Mouse (Mus musculus): Measurements from ENCODE around the gene Zfp950. TPM values are rescaled to one million over a fixed set of nuclear protein-coding genes. Genes with fewer than 3 reads are reported as not detected.

Zfp950 gene
- polyA plus RNA-seq, 1 experiment from 2014 or later = 28.2 TPM

GRCm38 (mm10) chr19:61080251-61080749 lies 60.3 kb downstream of the Zfp950 start:
- H3K4me3 ChIP-seq (ENCODE audit: low read depth, low read length) = no peak overlapping the region
- WGBS = 91% methylated on average over 5 of the region's 5 CpGs

GRCm38 (mm10) chr19:61078622-61079021 lies 62.0 kb downstream of the Zfp950 start:
- no peak for DNase-seq (ENCODE audit: low spot score)
- no peaks in the 10 kb centered on the region for H3K36me3 ChIP-seq (ENCODE audit: control insufficient read depth, insufficient read depth, low read length)
- H3K27me3 ChIP-seq (ENCODE audit: control insufficient read depth, insufficient read depth, low read length) = no peaks in the 10 kb centered on the region
- no peaks in the 10 kb centered on the region for H3K9me3 ChIP-seq (ENCODE audit: control insufficient read depth, low read length)
- no peak overlapping the region for H3K9ac ChIP-seq (ENCODE audit: low read length)
- no peak overlapping the region for H3K4me3 ChIP-seq (ENCODE audit: low read depth, low read length)
- no peak for ATAC-seq (ENCODE audit: insufficient number of reproducible peaks, low FRiP score, low TSS enrichment, low read depth)
- 93% methylated on average over 3 of the region's 3 CpGs for WGBS
- H3K4me1 ChIP-seq (ENCODE audit: control insufficient read depth, insufficient read depth, low read length) = no peaks in the 10 kb centered on the region
- no peak overlapping the region for H3K4me2 ChIP-seq (ENCODE audit: low read depth, severe bottlenecking)
- no peak overlapping the region for H3K27ac ChIP-seq (replicated peaks; ENCODE audit: low read depth, low read length)

More at GRCm38 (mm10) chr19:61080251-61080749, 60.3 kb downstream of the Zfp950 start:
- no peaks in the 10 kb centered on the region for H3K4me1 ChIP-seq (ENCODE audit: control insufficient read depth, insufficient read depth, low read length)
- DNase-seq (ENCODE audit: low spot score) (no peak), ATAC-seq (ENCODE audit: insufficient number of reproducible peaks, low FRiP score, low TSS enrichment, low read depth) (no peak)
- no peak overlapping the region for H3K4me2 ChIP-seq (ENCODE audit: low read depth, severe bottlenecking)
- no peak overlapping the region for H3K27ac ChIP-seq (replicated peaks; ENCODE audit: low read depth, low read length)
- no peaks in the 10 kb centered on the region for H3K36me3 ChIP-seq (ENCODE audit: control insufficient read depth, insufficient read depth, low read length)
- no peaks in the 10 kb centered on the region for H3K27me3 ChIP-seq (ENCODE audit: control insufficient read depth, insufficient read depth, low read length)
- H3K9me3 ChIP-seq (ENCODE audit: control insufficient read depth, low read length) = no peaks in the 10 kb centered on the region
- H3K9ac ChIP-seq (ENCODE audit: low read length) = no peak overlapping the region

- DNase-seq (ENCODE audit: low spot score) (no peak), ATAC-seq (ENCODE audit: insufficient number of reproducible peaks, low FRiP score, low TSS enrichment, low read depth) (no peak)
- H3K27me3 ChIP-seq (ENCODE audit: control insufficient read depth, insufficient read depth, low read length) = no peaks in the 10 kb centered on the region
- H3K4me3 ChIP-seq (ENCODE audit: low read depth, low read length) = no peak overlapping the region
- no peaks in the 10 kb centered on the region for H3K36me3 ChIP-seq (ENCODE audit: control insufficient read depth, insufficient read depth, low read length)
- H3K9ac ChIP-seq (ENCODE audit: low read length) = no peak overlapping the region
- no peaks in the 10 kb centered on the region for H3K9me3 ChIP-seq (ENCODE audit: control insufficient read depth, low read length)
- H3K4me2 ChIP-seq (ENCODE audit: low read depth, severe bottlenecking) = no peak overlapping the region
- H3K4me1 ChIP-seq (ENCODE audit: control insufficient read depth, insufficient read depth, low read length) = 0 out of 2 replicates have a peak, but pooled peaks cover 4% of the 10 kb centered on the region
- WGBS = 92% methylated on average over 1 of the region's 1 CpGs
- H3K27ac ChIP-seq (replicated peaks; ENCODE audit: low read depth, low read length) = no peak overlapping the region
Measured at GRCm38 (mm10) chr19:61065011-61065410, 75.6 kb downstream of the Zfp950 start.

- H3K4me3 ChIP-seq (ENCODE audit: low read depth, low read length) = no peak overlapping the region
- no peaks in the 10 kb centered on the region for H3K36me3 ChIP-seq (ENCODE audit: control insufficient read depth, insufficient read depth, low read length)
- H3K27me3 ChIP-seq (ENCODE audit: control insufficient read depth, insufficient read depth, low read length) = no peaks in the 10 kb centered on the region
- DNase-seq (ENCODE audit: low spot score) (no peak), ATAC-seq (ENCODE audit: insufficient number of reproducible peaks, low FRiP score, low TSS enrichment, low read depth) (no peak)
- H3K27ac ChIP-seq (replicated peaks; ENCODE audit: low read depth, low read length) = no peak overlapping the region
- no peaks in the 10 kb centered on the region for H3K9me3 ChIP-seq (ENCODE audit: control insufficient read depth, low read length)
- H3K9ac ChIP-seq (ENCODE audit: low read length) = no peak overlapping the region
- H3K4me1 ChIP-seq (ENCODE audit: control insufficient read depth, insufficient read depth, low read length) = 0 out of 2 replicates have a peak, but pooled peaks cover 4% of the 10 kb centered on the region
- 89% methylated on average over 3 of the region's 3 CpGs for WGBS
- H3K4me2 ChIP-seq (ENCODE audit: low read depth, severe bottlenecking) = no peak overlapping the region
Measured at GRCm38 (mm10) chr19:61064386-61064785, 76.3 kb downstream of the Zfp950 start.

- Histone ChIP-seq H3K4me2 (ENCODE audit: low read depth, severe bottlenecking) (no peak overlapping the region), H3K9ac (ENCODE audit: low read length) (no peak overlapping the region), H3K4me3 (ENCODE audit: low read depth, low read length) (no peak overlapping the region), H3K9me3 (ENCODE audit: control insufficient read depth, low read length) (no peaks in the 10 kb centered on the region), H3K27ac (replicated peaks; ENCODE audit: low read depth, low read length) (no peak overlapping the region), H3K27me3 (ENCODE audit: control insufficient read depth, insufficient read depth, low read length) (no peaks in the 10 kb centered on the region), H3K4me1 (ENCODE audit: control insufficient read depth, insufficient read depth, low read length) (0 out of 2 replicates have a peak, but pooled peaks cover 8% of the 10 kb centered on the region), H3K36me3 (ENCODE audit: control insufficient read depth, insufficient read depth, low read length) (no peaks in the 10 kb centered on the region)
- 16% methylated on average over 3 of the region's 3 CpGs for whole genome bisulfite sequencing
- DNase-seq (ENCODE audit: low spot score) (no peak), ATAC-seq (ENCODE audit: insufficient number of reproducible peaks, low FRiP score, low TSS enrichment, low read depth) (no peak)
Measured at GRCm38 (mm10) chr19:61057581-61057980, 83.1 kb downstream of the Zfp950 start.

GRCm38 (mm10) chr19:61056783-61057410 lies 83.7 kb downstream of the Zfp950 start:
- ATAC-seq (ENCODE audit: insufficient number of reproducible peaks, low FRiP score, low TSS enrichment, low read depth) = no peak
- WGBS = 66% methylated on average over 5 of the region's 5 CpGs

GRCm38 (mm10) chr19:61052786-61053185 lies 87.9 kb downstream of the Zfp950 start:
- DNase-seq (ENCODE audit: low spot score) (no peak), ATAC-seq (ENCODE audit: insufficient number of reproducible peaks, low FRiP score, low TSS enrichment, low read depth) (no peak)
- no peak overlapping the region for H3K27ac ChIP-seq (replicated peaks; ENCODE audit: low read depth, low read length)
- no peaks in the 10 kb centered on the region for H3K27me3 ChIP-seq (ENCODE audit: control insufficient read depth, insufficient read depth, low read length)
- no peak overlapping the region for H3K4me3 ChIP-seq (ENCODE audit: low read depth, low read length)
- H3K4me2 ChIP-seq (ENCODE audit: low read depth, severe bottlenecking) = no peak overlapping the region
- H3K9ac ChIP-seq (ENCODE audit: low read length) = no peak overlapping the region
- H3K36me3 ChIP-seq (ENCODE audit: control insufficient read depth, insufficient read depth, low read length) = no peaks in the 10 kb centered on the region
- 0 out of 2 replicates have a peak, but pooled peaks cover 3% of the 10 kb centered on the region for H3K4me1 ChIP-seq (ENCODE audit: control insufficient read depth, insufficient read depth, low read length)
- H3K9me3 ChIP-seq (ENCODE audit: control insufficient read depth, low read length) = no peaks in the 10 kb centered on the region

More at GRCm38 (mm10) chr19:61056783-61057410, 83.7 kb downstream of the Zfp950 start:
- Histone ChIP-seq H3K27ac (replicated peaks; ENCODE audit: low read depth, low read length) (no peak overlapping the region), H3K9me3 (ENCODE audit: control insufficient read depth, low read length) (no peaks in the 10 kb centered on the region), H3K4me1 (ENCODE audit: control insufficient read depth, insufficient read depth, low read length) (0 out of 2 replicates have a peak, but pooled peaks cover 8% of the 10 kb centered on the region), H3K27me3 (ENCODE audit: control insufficient read depth, insufficient read depth, low read length) (no peaks in the 10 kb centered on the region), H3K4me2 (ENCODE audit: low read depth, severe bottlenecking) (no peak overlapping the region), H3K36me3 (ENCODE audit: control insufficient read depth, insufficient read depth, low read length) (no peaks in the 10 kb centered on the region), H3K4me3 (ENCODE audit: low read depth, low read length) (no peak overlapping the region), H3K9ac (ENCODE audit: low read length) (no peak overlapping the region)
- DNase-seq (ENCODE audit: low spot score) = no peak

- Histone ChIP-seq H3K9me3 (ENCODE audit: control insufficient read depth, low read length) (no peaks in the 10 kb centered on the region), H3K4me3 (ENCODE audit: low read depth, low read length) (no peak overlapping the region), H3K4me1 (ENCODE audit: control insufficient read depth, insufficient read depth, low read length) (no peaks in the 10 kb centered on the region), H3K4me2 (ENCODE audit: low read depth, severe bottlenecking) (no peak overlapping the region), H3K9ac (ENCODE audit: low read length) (no peak overlapping the region), H3K27ac (replicated peaks; ENCODE audit: low read depth, low read length) (no peak overlapping the region), H3K27me3 (ENCODE audit: control insufficient read depth, insufficient read depth, low read length) (no peaks in the 10 kb centered on the region), H3K36me3 (ENCODE audit: control insufficient read depth, insufficient read depth, low read length) (no peaks in the 10 kb centered on the region)
- DNase-seq (ENCODE audit: low spot score) = no peak
- no peak for ATAC-seq (ENCODE audit: insufficient number of reproducible peaks, low FRiP score, low TSS enrichment, low read depth)
Measured at GRCm38 (mm10) chr19:61052008-61052407, 88.6 kb downstream of the Zfp950 start.

- Histone ChIP-seq H3K27me3 (ENCODE audit: control insufficient read depth, insufficient read depth, low read length) (no peaks in the 10 kb centered on the region), H3K4me1 (ENCODE audit: control insufficient read depth, insufficient read depth, low read length) (no peaks in the 10 kb centered on the region), H3K9ac (ENCODE audit: low read length) (no peak overlapping the region), H3K36me3 (ENCODE audit: control insufficient read depth, insufficient read depth, low read length) (no peaks in the 10 kb centered on the region), H3K9me3 (ENCODE audit: control insufficient read depth, low read length) (no peaks in the 10 kb centered on the region), H3K4me3 (ENCODE audit: low read depth, low read length) (no peak overlapping the region), H3K4me2 (ENCODE audit: low read depth, severe bottlenecking) (no peak overlapping the region), H3K27ac (replicated peaks; ENCODE audit: low read depth, low read length) (no peak overlapping the region)
- DNase-seq (ENCODE audit: low spot score) (no peak), ATAC-seq (ENCODE audit: insufficient number of reproducible peaks, low FRiP score, low TSS enrichment, low read depth) (no peak)
- 91% methylated on average over 1 of the region's 1 CpGs for WGBS
Measured at GRCm38 (mm10) chr19:61051151-61051550, 89.5 kb downstream of the Zfp950 start.

Measured in limb, embryonic 11.5 days (tissue).